Mouse (Mus musculus): Measurements from ENCODE around the gene Aig1. TPM values are rescaled to one million over a fixed set of nuclear protein-coding genes. Genes with fewer than 3 reads are reported as not detected.

Aig1 gene
- polyA plus RNA-seq, 1 experiment from 2014 or later = 24.2 TPM

DNA sequence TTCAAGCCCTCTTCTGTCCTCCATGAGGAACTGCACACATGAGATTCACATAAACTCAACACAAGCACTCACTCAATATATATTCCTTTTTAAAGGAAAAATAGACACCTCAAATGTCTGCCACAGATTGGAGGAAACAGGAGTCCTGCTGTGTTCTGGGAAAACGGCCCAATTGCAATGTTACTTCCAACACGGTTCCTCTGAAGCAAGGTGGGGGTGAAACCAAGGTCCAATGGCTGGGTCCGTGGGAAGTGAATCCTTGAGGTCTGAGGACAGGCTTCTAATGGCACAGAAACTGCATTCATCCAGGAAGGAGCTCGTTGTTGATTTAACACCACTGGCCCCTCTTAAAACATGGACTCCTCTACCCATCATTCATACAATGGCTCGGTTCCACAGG is 67.5 kb downstream of the Aig1 start:
- no peaks in the 10 kb centered on the region for H3K4me1 ChIP-seq
- H3K27me3 ChIP-seq (replicated peaks; ENCODE audit: low read depth, poor library complexity, severe bottlenecking) = no peaks in the 10 kb centered on the region
- H3K9me3 ChIP-seq = no peaks in the 10 kb centered on the region
- H3K27ac ChIP-seq (replicated peaks) = no peak overlapping the region
- DNase-seq (ENCODE audit: low spot score) = no peak
- no peak overlapping the region for H3K4me3 ChIP-seq
- 87% methylated on average over 5 of the region's 5 CpGs for WGBS
- H3K36me3 ChIP-seq (replicated peaks) = peaks cover 14% of the 10 kb centered on the region

DNA sequence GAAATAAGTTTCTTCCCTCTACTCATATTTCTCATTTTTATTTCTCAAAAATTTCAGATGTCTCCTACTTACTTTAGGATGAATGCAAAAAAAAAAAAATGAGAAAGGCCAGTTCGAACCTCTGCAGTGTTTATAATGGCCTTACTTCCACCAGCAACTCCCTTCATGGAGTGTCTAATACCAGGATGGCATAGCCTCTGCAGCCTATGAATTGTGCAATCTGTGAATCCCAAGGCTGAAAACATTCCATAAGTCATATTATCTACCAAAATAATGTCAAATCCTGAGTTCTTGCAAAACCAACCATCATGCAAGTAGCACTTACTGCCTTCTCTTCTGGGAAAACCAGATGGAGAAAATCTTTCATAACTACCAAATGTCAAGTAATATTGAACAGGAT is 75.3 kb downstream of the Aig1 start:
- no peak for DNase-seq (ENCODE audit: low spot score)
- Histone ChIP-seq H3K4me3 (no peak overlapping the region), H3K9me3 (no peaks in the 10 kb centered on the region), H3K27me3 (replicated peaks; ENCODE audit: low read depth, poor library complexity, severe bottlenecking) (no peaks in the 10 kb centered on the region), H3K27ac (replicated peaks) (no peak overlapping the region), H3K4me1 (no peaks in the 10 kb centered on the region), H3K36me3 (replicated peaks) (peaks cover 11% of the 10 kb centered on the region)
- WGBS = 86% methylated on average over 1 of the region's 1 CpGs

DNA sequence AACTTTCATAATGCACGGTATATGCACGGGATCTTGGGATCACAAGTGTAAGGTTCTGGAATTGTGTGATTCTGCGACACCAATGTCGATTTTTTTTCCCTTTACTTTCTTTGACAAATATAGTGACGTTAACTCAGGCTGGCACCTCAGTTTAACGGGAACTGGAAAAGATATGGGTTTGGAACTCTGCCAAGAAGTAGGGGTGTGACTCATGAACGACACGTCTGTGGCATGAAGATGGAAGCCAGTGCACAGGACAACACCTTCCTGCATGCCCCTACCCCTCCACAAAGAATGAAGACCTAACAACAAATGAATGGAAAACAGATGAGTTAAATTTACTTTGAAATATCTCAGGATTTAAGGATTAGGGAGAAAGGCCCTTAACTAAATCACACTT is 76.0 kb downstream of the Aig1 start:
- Histone ChIP-seq H3K27ac (replicated peaks) (no peak overlapping the region), H3K36me3 (replicated peaks) (peaks cover 11% of the 10 kb centered on the region), H3K27me3 (replicated peaks; ENCODE audit: low read depth, poor library complexity, severe bottlenecking) (no peaks in the 10 kb centered on the region), H3K4me3 (no peak overlapping the region), H3K9me3 (no peaks in the 10 kb centered on the region), H3K4me1 (no peaks in the 10 kb centered on the region)
- 91% methylated on average over 8 of the region's 8 CpGs for WGBS
- no peak for DNase-seq (ENCODE audit: low spot score)

DNA sequence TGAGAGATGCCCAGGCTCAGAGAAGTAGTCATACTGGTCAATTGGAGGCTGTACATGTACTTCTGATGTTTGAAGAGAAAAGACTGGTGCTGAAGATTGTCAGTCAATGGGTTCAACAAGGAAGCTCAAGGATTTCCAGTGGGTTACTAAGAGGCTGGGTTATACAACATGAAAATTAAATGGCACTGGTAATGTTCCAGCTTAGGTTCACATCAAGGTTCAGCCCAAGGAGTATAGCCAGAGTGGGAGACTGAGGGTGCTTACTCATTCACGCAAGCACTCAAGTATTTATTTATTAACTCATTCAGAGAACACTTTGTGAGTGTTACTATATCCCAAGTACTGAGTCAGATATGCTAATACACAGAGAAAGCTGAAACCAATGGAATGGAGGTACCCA is 79.2 kb downstream of the Aig1 start:
- no peak overlapping the region for H3K27ac ChIP-seq (replicated peaks)
- peaks cover 3% of the 10 kb centered on the region for H3K36me3 ChIP-seq (replicated peaks)
- H3K27me3 ChIP-seq (replicated peaks; ENCODE audit: low read depth, poor library complexity, severe bottlenecking) = no peaks in the 10 kb centered on the region
- no peak overlapping the region for H3K4me3 ChIP-seq
- WGBS = 93% methylated on average over 1 of the region's 1 CpGs
- H3K4me1 ChIP-seq = no peaks in the 10 kb centered on the region
- no peaks in the 10 kb centered on the region for H3K9me3 ChIP-seq
- DNase-seq (ENCODE audit: low spot score) = no peak

DNA sequence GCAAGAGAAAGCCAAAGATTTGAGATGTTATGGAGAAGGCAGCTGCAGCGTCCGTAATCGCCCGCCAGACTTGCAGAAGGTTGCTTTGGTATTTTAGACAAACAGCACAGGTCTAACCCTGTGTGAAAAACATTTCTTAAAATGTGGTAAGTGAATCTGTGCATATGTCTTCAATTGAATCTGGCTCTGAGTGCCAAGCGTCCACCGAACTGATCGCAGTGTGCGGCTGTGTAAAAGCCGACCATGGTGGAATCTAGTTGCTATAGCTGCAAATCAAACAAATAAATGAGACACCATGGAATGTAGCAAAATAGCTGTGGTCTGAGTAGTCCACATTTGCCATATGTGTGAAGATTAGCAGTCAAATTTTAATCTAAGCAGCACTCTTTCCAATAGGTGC is 80.7 kb downstream of the Aig1 start:
- no peaks in the 10 kb centered on the region for H3K9me3 ChIP-seq
- 94% methylated on average over 9 of the region's 9 CpGs for WGBS
- no peak for DNase-seq (ENCODE audit: low spot score)
- no peaks in the 10 kb centered on the region for H3K4me1 ChIP-seq
- H3K27me3 ChIP-seq (replicated peaks; ENCODE audit: low read depth, poor library complexity, severe bottlenecking) = no peaks in the 10 kb centered on the region
- no peak overlapping the region for H3K4me3 ChIP-seq
- H3K36me3 ChIP-seq (replicated peaks) = no peaks in the 10 kb centered on the region
- no peak overlapping the region for H3K27ac ChIP-seq (replicated peaks)

DNA sequence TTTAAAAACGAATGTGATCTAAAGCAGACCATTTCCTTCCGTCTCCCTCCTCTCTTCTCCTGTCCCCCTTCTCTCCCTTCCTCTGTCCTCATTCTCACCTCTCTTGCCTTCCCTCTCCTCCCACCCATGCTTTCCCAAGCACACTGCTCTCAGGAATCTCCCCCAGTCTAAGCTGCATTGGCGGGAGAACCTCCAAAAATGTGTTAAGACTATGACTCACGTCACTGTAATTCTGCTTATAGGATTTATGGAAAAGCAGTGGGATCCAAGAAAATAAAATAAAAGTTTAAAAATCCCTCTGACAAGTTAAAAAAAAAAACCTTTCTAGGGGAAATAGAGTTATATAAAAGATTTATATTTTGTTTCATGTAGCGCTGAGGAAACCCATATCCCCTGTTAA is 86.0 kb downstream of the Aig1 start:
- no peak overlapping the region for H3K27ac ChIP-seq (replicated peaks)
- no peaks in the 10 kb centered on the region for H3K27me3 ChIP-seq (replicated peaks; ENCODE audit: low read depth, poor library complexity, severe bottlenecking)
- no peaks in the 10 kb centered on the region for H3K9me3 ChIP-seq
- DNase-seq (ENCODE audit: low spot score) = no peak
- H3K36me3 ChIP-seq (replicated peaks) = no peaks in the 10 kb centered on the region
- no peak overlapping the region for H3K4me3 ChIP-seq
- WGBS = 92% methylated on average over 5 of the region's 5 CpGs
- no peaks in the 10 kb centered on the region for H3K4me1 ChIP-seq

DNA sequence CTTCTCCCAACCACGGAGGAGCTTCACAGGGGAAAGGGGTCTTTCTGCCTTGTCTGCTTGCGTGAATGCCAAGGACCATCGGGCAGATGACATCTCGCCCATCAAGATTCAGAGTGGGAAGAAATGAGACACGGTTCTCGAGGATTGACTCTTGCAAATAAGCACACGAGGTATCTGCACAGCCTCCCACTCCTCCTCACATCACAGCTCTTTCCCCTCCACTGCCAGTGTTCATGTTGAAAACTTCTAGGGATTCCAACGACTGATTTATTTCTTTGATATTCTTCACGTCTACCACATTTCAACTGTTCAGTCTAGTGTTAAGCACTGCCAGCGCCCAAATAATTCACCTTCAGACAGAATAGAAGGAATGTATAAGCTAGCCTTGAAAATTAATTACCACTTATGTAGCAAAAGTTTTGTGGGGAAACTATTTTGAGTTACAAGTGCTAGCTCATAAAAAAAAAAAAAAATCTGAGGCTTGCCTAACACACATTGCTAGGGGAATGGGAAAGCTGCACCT is 86.5 kb downstream of the Aig1 start:
- no peaks in the 10 kb centered on the region for H3K4me1 ChIP-seq
- H3K27me3 ChIP-seq (replicated peaks; ENCODE audit: low read depth, poor library complexity, severe bottlenecking) = no peaks in the 10 kb centered on the region
- H3K9me3 ChIP-seq = no peaks in the 10 kb centered on the region
- DNase-seq (ENCODE audit: low spot score) = no peak
- H3K4me3 ChIP-seq = no peak overlapping the region
- H3K27ac ChIP-seq (replicated peaks) = no peak overlapping the region
- WGBS = 91% methylated on average over 10 of the region's 10 CpGs
- H3K36me3 ChIP-seq (replicated peaks) = no peaks in the 10 kb centered on the region

DNA sequence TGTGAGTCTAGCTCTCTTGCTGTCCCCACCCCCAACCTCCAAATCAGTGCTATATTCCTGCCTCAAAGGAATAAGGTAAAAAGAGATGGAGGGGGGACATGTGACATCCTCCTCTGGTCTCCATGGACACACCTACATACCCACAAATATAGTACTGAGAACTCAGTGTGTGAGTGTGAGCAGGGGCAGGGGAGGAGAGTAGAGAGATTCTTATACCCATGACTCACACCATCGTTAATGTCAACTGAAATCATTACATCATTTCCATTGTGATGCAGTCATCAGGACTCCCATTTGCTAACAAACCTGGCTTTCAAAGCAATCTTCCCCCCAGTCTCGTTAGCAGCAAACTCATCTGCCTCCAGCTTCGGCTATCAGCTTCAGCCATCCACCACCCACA is 92.8 kb downstream of the Aig1 start:
- Histone ChIP-seq H3K4me3 (no peak overlapping the region), H3K36me3 (replicated peaks) (no peaks in the 10 kb centered on the region), H3K27ac (replicated peaks) (no peak overlapping the region), H3K4me1 (no peaks in the 10 kb centered on the region), H3K27me3 (replicated peaks; ENCODE audit: low read depth, poor library complexity, severe bottlenecking) (no peaks in the 10 kb centered on the region), H3K9me3 (no peaks in the 10 kb centered on the region)
- no peak for DNase-seq (ENCODE audit: low spot score)
- 81% methylated on average over 3 of the region's 3 CpGs for WGBS

DNA sequence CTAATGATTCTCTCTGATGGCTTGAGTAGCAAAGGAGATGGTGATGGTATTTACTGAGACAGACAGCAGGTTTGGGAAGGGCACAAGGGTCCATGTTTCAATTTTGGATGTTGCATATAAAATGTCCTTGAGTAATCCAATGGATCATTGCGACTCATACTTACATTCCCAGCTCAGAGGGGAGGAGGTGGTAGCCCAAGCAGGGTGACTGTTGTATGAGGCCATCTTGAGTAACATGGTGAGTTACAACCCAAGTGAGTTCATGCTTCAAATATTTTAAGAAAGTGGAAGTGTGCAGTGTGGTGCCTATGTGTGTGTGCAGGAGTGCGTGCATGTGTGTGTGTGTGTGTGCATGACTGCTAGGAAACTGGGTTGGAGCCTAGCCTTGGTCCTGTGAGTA is 93.4 kb downstream of the Aig1 start:
- no peaks in the 10 kb centered on the region for H3K27me3 ChIP-seq (replicated peaks; ENCODE audit: low read depth, poor library complexity, severe bottlenecking)
- no peaks in the 10 kb centered on the region for H3K4me1 ChIP-seq
- no peak overlapping the region for H3K4me3 ChIP-seq
- H3K36me3 ChIP-seq (replicated peaks) = no peaks in the 10 kb centered on the region
- H3K9me3 ChIP-seq = no peaks in the 10 kb centered on the region
- H3K27ac ChIP-seq (replicated peaks) = no peak overlapping the region
- WGBS = 94% methylated on average over 2 of the region's 2 CpGs
- no peak for DNase-seq (ENCODE audit: low spot score)

DNA sequence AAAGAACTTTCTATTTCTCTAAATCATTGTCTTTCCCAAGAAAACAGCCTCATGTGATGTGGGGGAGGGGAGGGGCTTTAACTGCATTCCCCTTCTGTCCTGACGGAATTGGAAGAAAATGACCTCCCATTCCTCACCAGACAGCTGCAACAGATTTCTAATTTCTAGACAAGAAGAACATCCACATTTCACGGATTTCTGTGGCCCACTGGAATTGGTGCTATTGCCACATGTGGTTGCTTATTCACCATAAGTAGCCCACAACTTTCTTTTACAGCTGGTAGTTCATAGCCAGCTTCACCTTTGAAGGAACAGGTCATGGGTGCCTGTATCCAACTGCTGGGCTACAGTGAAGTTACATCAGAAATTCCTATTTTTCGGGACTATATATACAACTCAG is 93.9 kb downstream of the Aig1 start:
- Histone ChIP-seq H3K4me3 (no peak overlapping the region), H3K27me3 (replicated peaks; ENCODE audit: low read depth, poor library complexity, severe bottlenecking) (no peaks in the 10 kb centered on the region), H3K36me3 (replicated peaks) (no peaks in the 10 kb centered on the region), H3K4me1 (no peaks in the 10 kb centered on the region), H3K27ac (replicated peaks) (no peak overlapping the region), H3K9me3 (no peaks in the 10 kb centered on the region)
- WGBS = 83% methylated on average over 3 of the region's 3 CpGs
- DNase-seq (ENCODE audit: low spot score) = no peak

DNA sequence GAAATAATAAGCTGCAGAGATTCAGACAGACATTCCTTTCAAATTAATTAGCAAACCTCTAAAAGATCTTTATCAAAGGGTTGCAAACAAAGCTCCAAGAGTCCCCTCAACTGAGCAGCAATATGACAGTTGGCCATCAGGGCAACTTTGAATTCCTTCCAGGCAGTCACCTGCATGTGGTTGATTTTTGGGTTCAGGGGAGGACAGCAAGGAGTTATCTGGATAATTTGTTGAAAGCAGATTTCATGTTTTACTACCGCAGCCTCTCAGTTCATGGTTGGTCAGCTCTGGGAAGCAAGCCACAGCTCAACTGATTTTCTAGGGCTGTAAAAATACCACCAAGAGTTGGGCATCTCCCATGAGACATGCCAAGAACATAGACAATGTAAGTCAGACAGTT is 98.1 kb downstream of the Aig1 start:
- H3K36me3 ChIP-seq (replicated peaks) = no peaks in the 10 kb centered on the region
- H3K4me3 ChIP-seq = no peak overlapping the region
- 93% methylated on average over 1 of the region's 1 CpGs for WGBS
- no peak overlapping the region for H3K27ac ChIP-seq (replicated peaks)
- no peaks in the 10 kb centered on the region for H3K9me3 ChIP-seq
- no peaks in the 10 kb centered on the region for H3K4me1 ChIP-seq
- no peak for DNase-seq (ENCODE audit: low spot score)
- H3K27me3 ChIP-seq (replicated peaks; ENCODE audit: low read depth, poor library complexity, severe bottlenecking) = no peaks in the 10 kb centered on the region

DNA sequence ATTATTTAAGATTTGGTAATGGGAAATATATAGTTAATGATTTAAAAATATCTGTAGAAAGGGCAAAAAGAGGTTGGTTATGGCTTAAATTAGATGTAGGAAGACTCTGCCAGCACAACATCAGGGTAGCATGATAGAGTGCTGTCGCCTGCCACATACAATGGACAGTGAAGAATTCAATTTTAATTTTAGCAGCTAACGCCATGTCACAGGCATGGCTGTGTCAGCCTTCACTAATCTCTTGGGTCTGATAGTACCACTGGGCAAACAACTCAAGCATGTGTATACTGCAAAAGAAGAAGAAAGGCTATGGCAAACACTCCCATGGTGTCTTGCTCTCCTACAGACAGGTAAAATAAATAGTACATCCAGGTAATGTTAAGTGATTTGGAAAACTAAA is 99.0 kb downstream of the Aig1 start:
- no peaks in the 10 kb centered on the region for H3K9me3 ChIP-seq
- H3K36me3 ChIP-seq (replicated peaks) = no peaks in the 10 kb centered on the region
- no peak overlapping the region for H3K27ac ChIP-seq (replicated peaks)
- no peak overlapping the region for H3K4me3 ChIP-seq
- WGBS = 98% methylated on average over 2 of the region's 2 CpGs
- H3K4me1 ChIP-seq = no peaks in the 10 kb centered on the region
- no peaks in the 10 kb centered on the region for H3K27me3 ChIP-seq (replicated peaks; ENCODE audit: low read depth, poor library complexity, severe bottlenecking)
- DNase-seq (ENCODE audit: low spot score) = no peak

DNA sequence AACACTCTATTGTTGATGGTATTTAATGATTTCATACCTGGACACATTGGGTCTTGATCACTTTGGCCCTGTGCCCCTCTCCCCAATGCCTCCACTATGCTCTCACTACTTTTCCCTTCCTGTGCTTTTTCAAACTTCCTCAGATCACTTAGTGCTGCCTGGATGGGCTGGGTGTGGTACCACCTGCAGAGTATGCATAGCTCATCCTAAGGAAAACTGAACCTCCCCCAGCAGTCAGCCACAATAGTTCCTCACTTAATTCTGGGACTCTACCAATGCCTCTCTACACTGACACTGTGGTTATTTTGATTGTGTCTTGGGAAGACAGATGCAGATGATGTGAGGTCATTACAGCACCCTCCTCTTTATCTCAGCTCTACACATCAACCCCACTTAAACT is 99.9 kb downstream of the Aig1 start:
- no peak for DNase-seq (ENCODE audit: low spot score)
- Histone ChIP-seq H3K36me3 (replicated peaks) (no peaks in the 10 kb centered on the region), H3K9me3 (no peaks in the 10 kb centered on the region), H3K27me3 (replicated peaks; ENCODE audit: low read depth, poor library complexity, severe bottlenecking) (no peaks in the 10 kb centered on the region), H3K4me3 (no peak overlapping the region), H3K27ac (replicated peaks) (no peak overlapping the region), H3K4me1 (no peaks in the 10 kb centered on the region)

DNA sequence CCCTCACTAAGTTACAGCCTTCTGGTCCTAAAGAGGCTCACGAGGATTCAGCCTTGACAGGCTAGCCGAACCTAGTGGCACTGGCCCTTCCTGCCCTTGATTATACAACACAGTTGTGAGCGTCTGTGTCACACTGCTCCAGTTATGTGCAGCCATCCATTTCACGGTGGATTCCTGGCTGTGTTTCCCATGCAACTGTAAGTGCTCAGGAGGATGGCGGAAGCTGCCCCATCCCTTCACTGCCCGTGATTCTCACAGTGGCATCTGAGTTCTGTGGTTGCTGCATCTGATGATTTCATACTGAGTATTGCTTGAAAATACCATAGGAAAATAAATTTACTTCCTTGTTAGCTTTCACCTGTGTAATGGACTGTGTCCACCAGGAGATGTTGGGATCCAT is 101.7 kb downstream of the Aig1 start:
- Histone ChIP-seq H3K36me3 (replicated peaks) (no peaks in the 10 kb centered on the region), H3K27ac (replicated peaks) (no peak overlapping the region), H3K4me1 (no peaks in the 10 kb centered on the region), H3K4me3 (no peak overlapping the region), H3K27me3 (replicated peaks; ENCODE audit: low read depth, poor library complexity, severe bottlenecking) (no peaks in the 10 kb centered on the region), H3K9me3 (no peaks in the 10 kb centered on the region)
- 84% methylated on average over 6 of the region's 6 CpGs for WGBS
- DNase-seq (ENCODE audit: low spot score) = no peak
